Mouse (Mus musculus): Measurements from ENCODE around the gene Olfr749. TPM values are rescaled to one million over a fixed set of nuclear protein-coding genes. Genes with fewer than 3 reads are reported as not detected.

Olfr749 gene
- 0.03 TPM in 1 of 2 replicates, not detected in the other for polyA plus RNA-seq (2012)

DNA sequence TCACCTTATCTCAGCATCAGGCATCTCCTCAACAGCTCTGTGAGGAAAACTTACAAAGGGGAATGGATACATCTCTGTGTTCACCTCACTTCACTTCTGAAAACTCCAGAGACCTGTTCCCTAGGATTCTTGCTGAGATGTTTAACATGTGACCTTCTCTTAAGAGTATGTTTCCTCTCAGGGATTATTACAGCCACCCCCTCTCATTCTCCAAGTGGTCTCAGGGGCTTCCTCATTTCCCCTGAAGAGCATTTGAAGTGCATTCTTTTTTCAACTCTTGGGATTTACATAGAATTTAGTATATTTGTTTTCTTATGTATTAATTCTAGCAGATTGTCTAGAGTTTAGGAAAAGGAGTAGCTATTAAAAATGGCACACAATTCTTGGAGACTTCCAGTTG, at the start of gene Olfr749:
TSS of gene Olfr749 (minus strand) at position 101 of the 400 bp plus-strand sequence.
- no peaks in the 10 kb centered on the region for H3K4me1 ChIP-seq (ENCODE audit: control insufficient read depth)
- no peaks in the 10 kb centered on the region for H3K36me3 ChIP-seq (ENCODE audit: control insufficient read depth)
- no peak within 1 kb of the TSS for H3K4me3 ChIP-seq (replicated peaks)
- H3K9me3 ChIP-seq (ENCODE audit: control insufficient read depth, low read length), result no peaks in the 10 kb centered on the region
- no peak for TF ChIP-seq GATA1 (IDR thresholded peaks at IDR 0.05; ENCODE audit: low read length)
- TF ChIP-seq TAL1 (IDR thresholded peaks at IDR 0.05; ENCODE audit: low read length), result no peak
- H3K27me3 ChIP-seq (ENCODE audit: control insufficient read depth), result no peaks in the 10 kb centered on the region

DNA sequence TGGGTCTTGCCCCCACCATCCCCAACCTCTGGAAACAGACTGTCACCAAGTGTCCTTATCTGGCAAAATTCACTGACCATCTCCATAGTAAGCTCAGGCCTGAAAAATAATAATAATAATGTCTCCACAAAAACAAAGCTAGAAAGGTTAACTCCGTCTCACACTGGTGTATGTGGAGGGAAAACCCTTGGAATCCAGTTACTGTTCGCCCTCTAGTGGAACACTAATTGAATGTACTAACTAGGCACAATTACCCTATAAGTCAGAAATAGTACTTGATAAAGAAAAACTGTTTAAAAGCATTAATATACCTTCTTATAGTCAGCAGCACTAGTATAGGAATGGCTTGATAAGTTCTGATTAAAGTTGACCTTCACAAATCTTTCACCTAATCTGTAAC, 43.3 kb upstream of the Olfr749 start:
- TF ChIP-seq GATA1 (IDR thresholded peaks at IDR 0.05; ENCODE audit: low read length) (no peak), TAL1 (IDR thresholded peaks at IDR 0.05; ENCODE audit: low read length) (no peak)
- H3K4me1 ChIP-seq (ENCODE audit: control insufficient read depth), result peaks cover 12% of the 10 kb centered on the region
- no peaks in the 10 kb centered on the region for H3K9me3 ChIP-seq (ENCODE audit: control insufficient read depth, low read length)
- H3K4me3 ChIP-seq (replicated peaks), result no peak overlapping the region
- no peaks in the 10 kb centered on the region for H3K27me3 ChIP-seq (ENCODE audit: control insufficient read depth)
- peaks cover 35% of the 10 kb centered on the region for H3K36me3 ChIP-seq (ENCODE audit: control insufficient read depth)

DNA sequence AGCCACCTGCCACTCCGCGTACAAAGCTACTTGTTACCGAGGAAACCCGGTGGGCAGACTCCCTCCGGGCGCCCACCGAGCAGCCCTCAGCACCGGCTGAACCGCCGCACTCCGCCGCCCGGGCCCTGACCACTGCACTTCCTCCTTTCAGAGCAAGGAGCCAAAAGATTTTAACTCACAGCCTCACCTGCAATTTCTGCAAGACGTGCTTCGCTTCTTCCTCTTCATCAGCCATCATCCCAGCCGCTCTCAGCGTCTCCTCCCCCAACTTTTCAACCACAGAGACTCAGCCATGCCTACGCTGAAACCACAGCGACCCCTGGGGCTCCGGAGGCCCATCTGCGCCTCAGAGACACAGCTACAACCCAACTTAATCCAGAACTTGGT, 40.4 kb upstream of the Olfr749 start, which contains the start of gene Ttc5:
TSS of gene Ttc5 (minus strand) at position 269 of the 387 bp plus-strand sequence.
- TF ChIP-seq TAL1 (IDR thresholded peaks at IDR 0.05; ENCODE audit: low read length) (no peak), GATA1 (IDR thresholded peaks at IDR 0.05; ENCODE audit: low read length) (no peak)
- Histone ChIP-seq H3K4me3 (replicated peaks) (peak within 1 kb of the TSS; percentile 91), H3K27me3 (ENCODE audit: control insufficient read depth) (no peaks in the 10 kb centered on the region), H3K36me3 (ENCODE audit: control insufficient read depth) (peaks cover 16% of the 10 kb centered on the region), H3K4me1 (ENCODE audit: control insufficient read depth) (peaks cover 13% of the 10 kb centered on the region), H3K9me3 (ENCODE audit: control insufficient read depth, low read length) (no peaks in the 10 kb centered on the region)

- H3K27me3 ChIP-seq (ENCODE audit: control insufficient read depth), result no peaks in the 10 kb centered on the region
- peaks cover 11% of the 10 kb centered on the region for H3K36me3 ChIP-seq (ENCODE audit: control insufficient read depth)
- peak overlapping the region; percentile 91 for H3K4me3 ChIP-seq (replicated peaks)
- no peak for TF ChIP-seq GATA1 (IDR thresholded peaks at IDR 0.05; ENCODE audit: low read length)
- H3K9me3 ChIP-seq (ENCODE audit: control insufficient read depth, low read length), result no peaks in the 10 kb centered on the region
- H3K4me1 ChIP-seq (ENCODE audit: control insufficient read depth), result peaks cover 13% of the 10 kb centered on the region
Measured at GRCm38 (mm10) chr14:50784391-50785250, 39.7 kb upstream of the Olfr749 start.

DNA sequence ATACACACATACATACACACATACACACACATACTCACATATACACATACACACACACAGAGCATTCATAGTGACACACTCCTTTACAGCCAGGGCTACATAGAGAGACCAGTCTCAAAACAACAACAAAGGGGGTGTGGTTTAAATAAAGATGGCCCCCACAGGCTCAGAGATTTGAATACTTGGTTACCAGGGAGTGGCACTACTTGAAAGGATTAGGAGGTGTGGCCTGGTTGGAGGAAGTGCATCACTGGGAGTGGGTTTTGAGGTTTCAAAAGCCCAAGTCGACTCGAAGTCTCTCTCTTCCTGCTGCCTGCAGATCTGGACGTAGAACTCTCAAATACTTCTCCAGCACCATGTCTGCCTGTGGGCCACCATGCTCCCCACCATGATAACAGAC, 37.3 kb upstream of the Olfr749 start:
- Histone ChIP-seq H3K36me3 (ENCODE audit: control insufficient read depth) (peaks cover 12% of the 10 kb centered on the region), H3K4me1 (ENCODE audit: control insufficient read depth) (peaks cover 13% of the 10 kb centered on the region), H3K9me3 (ENCODE audit: control insufficient read depth, low read length) (no peaks in the 10 kb centered on the region), H3K27me3 (ENCODE audit: control insufficient read depth) (no peaks in the 10 kb centered on the region), H3K4me3 (replicated peaks) (no peak overlapping the region)
- no peak for TF ChIP-seq GATA1 (IDR thresholded peaks at IDR 0.05; ENCODE audit: low read length)

DNA sequence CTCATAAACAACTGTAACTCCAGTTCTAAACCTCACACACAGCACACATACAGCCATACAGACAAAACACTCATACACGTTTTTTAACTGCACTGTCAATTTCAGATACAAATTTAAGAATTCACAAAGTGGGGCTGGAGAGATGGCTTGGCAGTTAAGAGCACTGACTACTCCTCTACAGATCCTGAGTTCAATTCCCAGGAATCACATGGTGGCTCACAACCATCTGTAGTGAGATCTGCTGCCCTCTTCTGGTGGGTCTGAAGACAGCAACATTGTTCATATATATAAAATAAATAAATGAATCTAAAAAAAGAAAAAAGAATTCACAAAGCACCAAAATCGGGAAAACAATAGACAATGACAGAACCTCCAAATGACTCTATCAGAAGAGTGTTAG, 26.4 kb upstream of the Olfr749 start:
- Histone ChIP-seq H3K4me1 (ENCODE audit: control insufficient read depth) (no peaks in the 10 kb centered on the region), H3K9me3 (ENCODE audit: control insufficient read depth, low read length) (no peaks in the 10 kb centered on the region), H3K36me3 (ENCODE audit: control insufficient read depth) (peaks cover 29% of the 10 kb centered on the region), H3K4me3 (replicated peaks) (no peak overlapping the region), H3K27me3 (ENCODE audit: control insufficient read depth) (no peaks in the 10 kb centered on the region)
- no peak for TF ChIP-seq TAL1 (IDR thresholded peaks at IDR 0.05; ENCODE audit: low read length)
- TF ChIP-seq GATA1 (IDR thresholded peaks at IDR 0.05; ENCODE audit: low read length), result no peak

DNA sequence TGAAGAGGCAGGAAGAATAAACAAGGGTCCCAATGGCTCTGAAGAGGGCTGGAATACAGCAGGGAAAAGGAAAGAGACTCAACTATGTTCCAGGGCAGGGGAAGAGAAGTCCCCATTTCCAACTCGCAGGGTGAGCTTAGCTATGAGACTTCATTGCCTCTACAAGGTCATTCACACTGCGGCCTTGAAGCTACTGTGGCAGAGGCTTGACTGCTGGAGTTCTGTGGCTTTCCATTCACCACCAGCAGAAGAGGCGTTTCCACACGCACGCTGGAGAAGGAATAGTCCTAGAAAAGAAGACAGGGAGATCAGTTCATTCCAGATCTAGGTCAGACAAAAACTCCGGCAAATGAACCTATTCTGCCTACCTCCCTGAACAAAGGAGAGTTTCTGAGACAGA, 20.8 kb upstream of the Olfr749 start:
- Histone ChIP-seq H3K4me1 (ENCODE audit: control insufficient read depth) (no peaks in the 10 kb centered on the region), H3K27me3 (ENCODE audit: control insufficient read depth) (no peaks in the 10 kb centered on the region), H3K4me3 (replicated peaks) (no peak overlapping the region), H3K9me3 (ENCODE audit: control insufficient read depth, low read length) (no peaks in the 10 kb centered on the region), H3K36me3 (ENCODE audit: control insufficient read depth) (peaks cover 22% of the 10 kb centered on the region)
- TF ChIP-seq GATA1 (IDR thresholded peaks at IDR 0.05; ENCODE audit: low read length) (no peak), TAL1 (IDR thresholded peaks at IDR 0.05; ENCODE audit: low read length) (no peak)

DNA sequence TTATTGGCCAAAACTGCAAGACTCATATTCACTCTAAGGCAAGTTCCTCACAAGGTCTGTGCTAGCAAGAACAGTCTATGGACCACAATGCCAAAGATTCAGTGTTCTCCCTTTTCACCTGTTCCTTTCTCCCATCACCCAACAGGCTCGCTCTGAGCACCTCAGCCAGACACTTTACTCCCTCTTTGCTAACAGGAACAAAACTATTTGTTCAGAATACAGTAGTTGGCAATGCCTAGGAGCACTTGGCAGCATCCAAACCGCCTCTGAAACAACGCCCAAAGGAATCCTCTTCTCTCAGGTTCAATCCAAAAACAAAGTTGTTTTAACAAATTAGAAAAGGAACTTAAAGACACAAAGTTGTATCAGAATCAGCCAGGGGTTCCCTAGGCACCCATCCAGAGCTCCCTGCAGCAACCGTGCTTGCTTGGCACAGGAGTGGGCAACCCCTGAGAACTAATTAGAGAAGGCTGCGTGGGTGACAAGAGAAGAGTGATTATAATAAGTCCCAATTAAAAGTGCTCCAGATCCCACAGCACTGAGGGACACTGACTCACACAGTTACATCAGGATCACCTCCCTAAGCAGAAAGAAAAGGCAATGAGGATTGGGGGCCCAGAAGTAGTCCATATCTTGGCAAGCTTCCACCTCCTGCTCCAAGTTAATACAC, 13.7 kb upstream of the Olfr749 start:
- no peaks in the 10 kb centered on the region for H3K9me3 ChIP-seq (ENCODE audit: control insufficient read depth, low read length)
- no peaks in the 10 kb centered on the region for H3K4me1 ChIP-seq (ENCODE audit: control insufficient read depth)
- H3K36me3 ChIP-seq (ENCODE audit: control insufficient read depth), result no peaks in the 10 kb centered on the region
- no peak overlapping the region for H3K4me3 ChIP-seq (replicated peaks)
- TF ChIP-seq TAL1 (IDR thresholded peaks at IDR 0.05; ENCODE audit: low read length) (no peak), GATA1 (IDR thresholded peaks at IDR 0.05; ENCODE audit: low read length) (no peak)
- no peaks in the 10 kb centered on the region for H3K27me3 ChIP-seq (ENCODE audit: control insufficient read depth)

GRCm38 (mm10) chr14:50741584-50741983, 3.3 kb downstream of the Olfr749 start:
- TF ChIP-seq TAL1 (IDR thresholded peaks at IDR 0.05; ENCODE audit: low read length) (no peak), GATA1 (IDR thresholded peaks at IDR 0.05; ENCODE audit: low read length) (no peak)
- H3K27me3 ChIP-seq (ENCODE audit: control insufficient read depth), result no peaks in the 10 kb centered on the region
- H3K36me3 ChIP-seq (ENCODE audit: control insufficient read depth), result no peaks in the 10 kb centered on the region
- H3K4me1 ChIP-seq (ENCODE audit: control insufficient read depth), result no peaks in the 10 kb centered on the region
- H3K9me3 ChIP-seq (ENCODE audit: control insufficient read depth, low read length), result no peaks in the 10 kb centered on the region
- no peak overlapping the region for H3K4me3 ChIP-seq (replicated peaks)

Data from erythroblast, embryonic 14.5 days (primary cell).